Mouse (Mus musculus) T-helper 1 cell (primary cell): ENCODE measurements around the gene Vps16.

Experiments
- in situ Hi-C: fragments of 300-600 bp; cut with MboI, MseI; formaldehyde crosslinking; loops from one replicate; pipeline ENCODE4 v1.15.1; 2025; ENCODE audit warnings: high pct_unique_total_duplicates

Gene Vps16

DNA sequence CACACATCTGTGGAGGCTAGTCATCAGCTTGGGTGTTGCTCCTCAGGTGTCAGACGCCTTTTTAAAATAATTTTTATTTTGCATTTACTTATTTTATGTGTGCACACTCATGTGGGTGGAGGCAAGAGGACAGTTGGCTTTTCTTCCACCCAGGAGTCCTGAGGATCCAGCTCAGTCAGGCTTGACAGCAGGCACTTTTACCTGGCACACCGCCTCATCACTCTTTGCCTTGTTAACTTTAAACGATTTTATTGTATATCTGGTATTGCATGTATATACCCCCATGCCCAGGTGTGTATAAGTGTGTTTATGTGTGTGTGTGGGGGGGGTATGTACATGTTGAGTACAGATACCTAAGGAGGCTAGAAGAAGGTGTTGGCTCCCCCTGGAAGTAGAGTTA, 33.7 kb downstream of the Vps16 start:
- in situ Hi-C loops = no loop called here

DNA sequence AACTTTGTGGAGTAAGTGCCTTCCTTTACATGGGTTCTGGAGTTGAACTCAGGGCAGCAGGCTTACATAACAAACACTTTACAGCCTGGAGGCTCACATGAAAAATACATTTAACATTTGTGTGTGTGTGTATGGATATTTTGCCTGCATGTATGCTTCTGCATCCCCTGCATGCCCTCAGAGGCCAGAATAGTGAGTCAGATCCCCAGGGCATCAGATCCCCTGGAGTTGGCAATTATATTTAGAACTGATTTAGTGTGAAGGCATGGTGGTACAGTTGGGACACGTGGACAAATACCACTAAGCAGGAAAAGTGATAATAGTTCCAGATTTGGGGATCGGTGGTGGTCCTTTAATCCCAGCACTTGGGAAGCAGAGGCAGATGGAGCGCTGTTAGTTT, 35.4 kb downstream of the Vps16 start:
- in situ Hi-C loops = no loop called here

DNA sequence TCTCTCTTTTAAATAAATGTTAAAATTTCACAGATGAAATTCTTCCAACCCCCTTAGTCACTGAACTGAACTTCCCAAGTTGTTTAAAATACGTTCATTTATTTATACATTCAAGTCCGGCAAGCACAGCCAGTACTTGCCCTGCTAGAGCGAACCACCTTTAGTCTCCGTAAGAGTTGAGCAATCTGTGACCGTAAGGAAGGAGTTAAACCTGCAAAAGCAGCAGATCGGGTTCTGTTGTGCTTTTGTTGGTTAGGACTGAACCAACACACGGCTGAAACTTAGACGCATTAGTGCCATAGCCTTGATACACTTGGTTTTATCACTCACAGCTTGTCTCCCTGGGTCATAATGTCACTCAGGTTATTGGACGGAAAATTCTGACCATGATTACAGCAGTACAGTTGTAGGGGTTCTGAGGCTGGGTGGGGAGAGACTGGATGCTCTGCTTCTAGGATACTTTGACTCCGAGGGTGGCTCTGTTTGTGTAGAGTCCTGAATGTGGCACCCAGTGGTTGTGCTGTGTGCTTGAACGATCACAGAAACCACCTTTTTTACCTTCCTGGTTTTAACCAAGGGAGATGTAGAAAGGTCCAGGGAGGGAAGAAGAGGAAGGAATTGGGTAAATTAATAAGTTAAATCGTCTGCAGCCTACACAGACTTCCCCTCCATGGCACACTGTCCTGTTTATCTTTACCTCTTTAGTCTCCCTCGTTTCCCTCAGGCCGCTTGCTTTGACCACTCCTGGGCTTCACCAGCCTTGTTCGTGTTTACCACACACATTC, 37.3 kb downstream of the Vps16 start:
- in situ Hi-C loops = no loop called here

DNA sequence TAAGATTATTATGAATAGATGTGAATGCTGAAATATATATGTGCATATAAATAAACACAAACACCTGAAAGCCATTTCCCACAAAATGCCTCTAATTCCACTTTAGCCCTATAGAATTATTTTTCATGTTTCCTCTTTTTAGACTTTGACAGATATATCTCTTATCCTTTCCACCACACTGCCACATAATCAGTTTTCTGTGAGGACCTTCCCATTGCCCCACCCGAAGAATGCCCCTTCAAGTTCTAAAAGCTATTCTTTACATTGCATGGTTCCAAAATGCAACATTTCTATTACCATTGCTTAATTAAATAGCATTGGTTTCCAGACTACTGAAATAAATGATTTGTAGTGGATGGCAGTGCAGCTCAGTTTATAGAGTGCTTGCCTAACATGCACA, 42.3 kb downstream of the Vps16 start:
- in situ Hi-C loops = no loop called here

DNA sequence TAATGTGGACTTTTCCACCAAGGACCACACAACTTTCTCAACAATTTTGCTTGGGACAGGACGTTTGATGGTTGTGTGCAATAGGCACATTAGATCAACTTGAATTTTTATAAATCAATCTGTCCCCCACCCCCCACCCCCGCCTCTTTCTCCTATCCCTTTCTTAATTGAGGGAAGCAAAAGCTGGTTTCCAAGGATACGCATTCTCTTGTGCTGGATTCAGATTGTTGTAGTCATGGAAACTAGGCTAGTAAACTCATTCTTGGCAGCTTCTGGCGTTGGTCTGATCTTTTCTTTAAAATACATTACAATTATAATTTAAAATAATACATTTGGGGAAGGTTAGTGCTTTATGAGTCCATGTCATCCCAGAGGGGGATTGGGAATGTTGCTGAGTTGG, 45.2 kb downstream of the Vps16 start:
- in situ Hi-C loops = no loop called here

DNA sequence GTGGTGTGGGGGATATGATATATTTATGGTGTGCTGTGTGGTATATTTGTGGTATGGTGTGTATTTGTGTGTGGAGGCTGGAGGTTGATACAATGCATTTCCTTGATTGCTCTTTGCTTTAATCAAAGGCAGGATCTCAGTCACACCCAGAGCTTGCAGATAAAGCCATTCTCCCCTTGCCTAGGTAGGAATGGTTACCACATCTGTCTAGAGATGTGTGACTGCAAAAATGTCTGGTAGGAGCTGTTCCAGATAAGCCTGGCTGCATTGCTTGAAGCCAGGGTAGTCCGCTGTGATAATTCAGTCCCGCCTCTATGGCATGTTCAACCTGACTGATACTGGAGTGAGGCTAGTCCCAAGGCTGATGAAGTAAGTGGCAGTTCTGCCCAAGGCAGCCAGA, 45.8 kb downstream of the Vps16 start:
- in situ Hi-C loops = no loop called here

DNA sequence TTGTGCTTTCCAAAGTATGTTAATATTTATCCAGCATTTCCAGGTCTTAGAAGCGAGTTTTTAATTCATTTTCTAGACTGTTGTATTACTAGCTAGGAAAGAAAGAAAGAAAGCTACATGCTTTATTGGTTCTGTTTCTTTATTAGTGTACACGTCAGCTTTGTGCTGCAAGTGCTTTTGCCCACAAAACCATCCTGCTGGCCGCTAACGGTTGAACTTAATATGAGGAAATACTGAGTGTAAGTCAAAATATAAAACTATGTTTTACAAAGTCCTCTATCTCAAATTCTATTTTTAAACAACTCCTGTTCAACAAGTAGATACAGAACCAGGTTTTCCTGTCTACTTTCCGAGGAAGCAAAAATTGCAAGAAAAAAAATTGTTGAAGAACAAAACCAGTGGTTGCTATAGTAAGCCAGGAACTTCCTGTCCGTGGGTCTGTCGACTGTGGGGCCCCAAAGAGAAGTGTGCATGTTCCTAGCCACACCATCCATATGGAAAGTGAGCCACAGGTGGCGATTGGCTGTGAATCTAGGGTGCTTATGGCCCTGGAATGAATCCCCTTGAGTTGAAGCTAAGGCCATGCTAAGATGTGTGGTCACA, 48.9 kb downstream of the Vps16 start:
- in situ Hi-C loops = no loop called here

DNA sequence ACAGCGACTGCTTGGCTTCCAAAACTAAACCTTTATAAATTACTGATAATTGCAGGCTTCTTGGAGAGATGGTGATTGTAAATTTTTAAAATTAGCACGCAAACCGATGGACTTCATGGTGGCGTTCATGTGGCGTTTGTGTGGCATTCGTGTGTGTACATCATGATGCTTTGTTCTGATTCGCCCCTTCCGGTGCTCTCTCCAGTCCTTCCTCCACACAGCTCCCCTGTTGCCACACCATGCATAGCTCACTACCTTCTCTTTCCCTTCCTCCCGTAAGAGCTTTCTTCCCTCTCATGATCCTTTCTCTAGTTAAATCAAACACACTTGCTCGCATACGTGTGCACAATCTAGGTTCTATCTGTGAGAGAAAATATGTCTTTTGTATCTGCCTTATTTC, 51.6 kb downstream of the Vps16 start:
- in situ Hi-C loops = no loop called here

DNA sequence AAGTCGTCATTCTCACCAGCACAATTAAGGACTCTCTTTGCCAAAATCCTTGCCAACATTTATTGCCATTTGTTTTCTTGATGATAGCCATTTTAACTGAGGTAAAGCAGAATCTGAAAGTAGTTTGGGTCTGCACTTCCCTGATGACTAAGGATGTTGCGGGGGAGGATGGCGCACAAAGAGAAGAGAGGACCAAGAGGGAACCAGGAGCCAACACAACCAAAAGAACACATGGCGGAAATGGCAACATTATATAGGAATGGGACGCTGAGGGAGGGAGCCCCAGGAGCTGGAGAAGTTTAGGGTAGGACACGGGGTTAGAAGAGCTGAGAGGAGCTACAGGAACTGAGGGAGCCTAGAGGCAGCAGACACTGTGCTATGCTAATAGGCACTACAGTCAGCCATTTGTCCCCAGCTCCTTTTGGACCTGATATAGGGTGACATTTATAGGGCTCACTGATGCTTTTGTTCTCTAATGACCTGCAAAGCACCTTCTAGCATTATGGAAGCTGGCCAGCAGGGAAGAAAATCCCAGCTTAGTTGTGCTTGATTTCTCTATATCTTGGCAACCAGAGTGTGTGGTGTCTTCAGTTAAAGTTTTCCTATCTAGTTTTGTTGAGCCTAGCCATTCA, 52.6 kb downstream of the Vps16 start:
- in situ Hi-C loops = no loop called here

DNA sequence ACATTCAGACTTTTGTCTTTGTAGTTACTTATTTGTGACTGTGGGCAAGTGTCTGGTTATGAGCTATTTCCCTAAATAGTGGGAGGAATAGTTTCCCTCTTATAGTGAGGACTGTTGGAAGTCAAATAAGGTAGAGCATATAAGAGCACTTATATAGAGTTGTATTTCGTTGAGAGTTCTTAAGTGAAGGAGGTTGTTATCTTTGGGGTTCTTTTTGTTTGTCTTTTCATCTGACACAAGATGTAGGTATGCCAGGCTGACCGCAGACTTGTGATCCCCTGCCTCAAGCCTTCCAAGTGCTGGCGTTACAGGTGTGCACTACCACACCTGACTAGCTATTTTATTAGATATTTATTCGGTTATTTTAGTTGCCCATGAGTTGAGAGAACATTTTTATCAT, 58.0 kb downstream of the Vps16 start:
- in situ Hi-C loops = loop anchor here (5.0 kb wide), 1 partner anchor 325 kb away; no protein-coding TSS in a partner anchor

DNA sequence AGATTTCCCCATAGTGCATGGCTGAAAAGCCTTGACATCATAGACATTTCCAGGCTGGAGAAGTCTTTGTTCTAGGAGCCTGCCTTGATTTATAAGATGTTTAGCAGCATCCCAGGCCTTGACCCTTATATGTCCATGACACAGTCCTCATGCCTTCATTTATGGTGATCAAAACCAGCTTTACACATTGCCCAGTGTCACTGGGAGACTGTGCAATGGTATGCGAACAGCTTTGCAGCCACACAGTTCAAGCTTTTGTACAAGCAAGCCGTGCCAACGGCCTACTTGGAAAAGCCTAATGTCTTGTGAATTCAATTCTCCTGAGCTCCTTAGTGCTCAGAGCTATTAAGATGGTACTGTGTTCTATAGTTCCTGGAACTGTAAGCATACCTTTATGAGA, 58.6 kb downstream of the Vps16 start:
- in situ Hi-C loops = loop anchor here (5.0 kb wide), 1 partner anchor 325 kb away; no protein-coding TSS in a partner anchor

DNA sequence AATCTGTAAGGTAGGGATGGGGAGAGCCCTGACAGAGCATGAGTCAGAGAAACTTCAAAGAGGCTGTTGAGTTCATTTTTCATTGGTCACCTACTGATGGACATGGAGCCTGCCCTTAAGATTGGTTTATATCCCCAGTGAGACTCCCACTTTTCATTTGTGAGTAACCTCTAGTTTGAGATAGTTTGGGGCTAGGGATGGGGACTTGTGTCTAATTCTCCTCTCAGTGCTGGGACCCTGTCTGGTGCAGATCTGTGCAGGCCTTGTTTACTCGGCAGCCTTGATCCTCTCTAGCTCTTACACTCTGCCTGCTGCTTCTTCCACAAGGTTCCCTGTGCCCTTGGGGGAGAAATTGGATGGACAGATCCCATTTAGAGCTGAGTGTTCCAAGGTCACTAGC, 60.1 kb downstream of the Vps16 start:
- in situ Hi-C loops = loop anchor here (5.0 kb wide), 1 partner anchor 327 kb away; no protein-coding TSS in a partner anchor

DNA sequence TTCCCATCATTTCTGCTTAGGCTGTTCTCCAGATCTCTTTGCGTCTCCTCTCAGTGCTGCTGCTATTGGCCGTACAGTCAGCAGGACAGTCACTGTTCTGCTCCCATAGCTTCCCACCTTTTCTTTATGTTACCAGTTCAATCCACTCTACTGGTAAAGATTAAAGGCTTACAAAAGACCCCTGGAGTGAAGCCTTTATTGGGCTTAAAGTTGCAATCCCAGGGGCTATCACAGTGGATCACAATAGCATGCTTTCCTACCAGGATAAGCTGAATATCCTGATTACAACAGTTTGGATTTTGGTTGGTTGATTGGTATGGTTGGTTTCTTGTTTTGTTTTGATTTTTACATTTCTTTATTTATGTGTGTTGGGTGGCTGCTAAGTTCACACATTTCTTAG, 63.9 kb downstream of the Vps16 start:
- in situ Hi-C loops = no loop called here

DNA sequence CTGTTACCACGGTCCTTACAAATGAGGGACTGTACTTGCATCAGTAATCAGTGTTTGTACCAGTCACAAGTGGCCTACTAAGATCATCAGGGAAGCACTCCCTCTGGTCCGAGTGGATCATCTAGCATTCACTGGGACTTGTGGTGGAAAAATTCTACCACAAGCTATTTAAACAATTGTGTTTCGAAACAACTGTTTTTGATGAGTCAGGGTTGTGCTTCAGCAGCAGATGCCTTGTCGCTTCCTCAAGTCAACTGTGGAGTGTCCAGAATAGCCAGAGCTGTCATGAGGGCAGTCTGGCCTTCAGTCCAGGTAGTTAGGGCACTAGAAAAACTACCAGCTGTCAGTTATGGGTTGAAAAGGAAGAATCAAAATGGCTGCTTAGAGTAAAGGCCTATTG, 64.5 kb downstream of the Vps16 start:
- in situ Hi-C loops = no loop called here

DNA sequence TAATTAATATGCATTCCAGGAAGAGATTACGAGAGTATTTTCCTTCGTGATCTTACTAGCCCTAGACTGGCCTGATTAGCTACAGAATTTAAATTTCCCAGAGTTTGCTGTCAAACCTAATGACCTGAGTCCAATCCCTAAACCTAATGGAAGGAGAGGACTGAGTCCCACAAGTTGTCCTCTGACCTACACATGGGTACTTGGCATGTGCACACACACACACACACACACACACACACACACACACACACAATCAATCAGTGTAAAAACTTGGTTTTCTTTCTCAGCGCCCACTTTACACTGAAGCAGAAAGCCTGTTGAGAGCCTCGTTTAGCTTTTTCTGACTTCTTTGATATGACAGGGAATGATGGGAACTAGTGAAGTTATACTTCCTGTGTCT, 67.0 kb downstream of the Vps16 start:
- in situ Hi-C loops = no loop called here

DNA sequence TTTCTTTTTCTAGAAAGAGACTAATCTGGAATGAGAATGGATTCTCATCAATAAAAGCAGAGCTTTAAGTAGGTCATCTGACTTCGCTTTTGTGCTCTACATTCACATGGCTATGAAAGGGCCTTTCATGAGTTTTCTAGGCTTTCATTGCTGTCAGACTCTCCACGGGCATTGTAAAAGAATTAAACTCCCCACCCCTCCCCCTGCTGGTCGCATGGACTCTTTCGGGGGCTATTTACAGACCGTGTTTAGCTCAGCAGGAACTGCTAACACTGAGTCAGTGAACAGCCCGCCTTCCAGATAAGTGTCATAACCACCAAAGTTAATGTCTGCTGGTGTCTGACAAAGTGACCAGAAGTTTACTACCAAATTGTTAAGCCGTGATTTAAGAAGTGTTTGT, 67.4 kb downstream of the Vps16 start:
- in situ Hi-C loops = no loop called here
